Mouse (Mus musculus): ENCODE measurements at regions not wholly inside any gene's neighbourhood (a gene's known extent, or its start where the extent isn't known, plus 50 kb on each side); places are given as distances from the start of the nearest gene placed in this dataset.

DNA sequence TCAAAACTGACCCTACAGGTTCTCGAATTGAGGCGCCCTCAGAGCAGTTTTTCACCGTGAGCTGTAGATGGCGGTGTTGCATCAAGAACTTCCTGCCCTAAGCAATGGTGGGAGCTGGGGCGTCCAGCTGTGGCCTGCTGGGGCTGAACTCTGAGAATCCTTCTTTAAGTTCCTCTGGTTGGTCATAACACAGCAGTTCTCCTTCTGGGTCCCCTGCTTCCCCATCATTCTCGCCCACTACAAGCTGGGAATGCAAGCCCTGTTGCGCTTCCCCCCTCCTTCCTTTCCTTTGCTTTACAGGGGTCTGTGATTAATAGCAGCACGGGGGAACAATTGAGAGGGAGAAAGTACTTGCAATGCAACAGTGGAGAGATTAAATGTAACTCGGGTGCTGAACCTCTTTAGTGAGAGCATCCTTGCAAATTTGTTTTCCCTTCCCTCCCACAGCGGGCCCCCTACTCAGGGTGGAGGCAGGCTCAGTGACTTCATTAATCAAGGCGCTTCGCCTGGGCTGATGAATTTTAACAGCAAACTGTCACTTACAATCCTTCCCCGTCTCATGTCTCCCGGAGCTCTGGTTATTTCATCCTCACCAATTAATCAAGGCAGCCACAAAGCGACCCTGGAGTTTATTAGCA, 794.3 kb upstream of the Api5 start:
- DNase-seq (ENCODE audit: low spot score): peak; percentile 23

GRCm38 (mm10) chr2:95231739-95232134, 793.8 kb upstream of the Api5 start:
- no peak for DNase-seq (ENCODE audit: low spot score)

- DNase-seq (ENCODE audit: low spot score): no peak
Measured at GRCm38 (mm10) chr2:95229386-95229785, 791.5 kb upstream of the Api5 start.

- DNase-seq (ENCODE audit: low spot score): no peak
Measured at GRCm38 (mm10) chr2:95210216-95210941, 772.4 kb upstream of the Api5 start.
